Mouse (Mus musculus): ENCODE measurements around the gene Azin2.

DNA sequence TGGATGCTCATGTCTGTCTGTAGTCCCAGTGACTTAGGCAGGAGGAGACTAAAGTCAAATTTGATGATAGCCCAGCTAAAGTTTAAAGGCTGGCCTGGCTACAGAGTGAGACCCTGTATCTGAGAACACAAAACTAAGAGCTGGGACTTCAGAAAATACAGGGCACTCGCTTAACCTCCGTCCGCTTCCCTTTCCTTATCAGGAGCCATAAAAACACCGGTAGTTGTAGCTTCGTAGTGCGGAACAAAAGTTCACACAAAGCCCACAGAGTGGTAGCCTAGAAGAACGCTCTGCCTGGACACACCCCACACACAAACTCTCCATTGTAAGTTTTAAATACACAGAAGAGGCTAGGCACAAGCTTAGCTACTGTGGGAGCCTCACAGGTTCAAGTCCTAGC is 33.0 kb upstream of the Azin2 start:
- TF ChIP-seq CTCF (IDR thresholded peaks at IDR 0.05; ENCODE audit: low read depth) (no peak), EP300 (IDR thresholded peaks at IDR 0.05; ENCODE audit: low read depth) (no peak)
